Mouse (Mus musculus) kidney, embryonic 16.5 days (tissue): ENCODE data around the gene Klf11. TPM values are rescaled to one million over a fixed set of nuclear protein-coding genes. Genes with fewer than 3 reads are reported as not detected.

Source experiments
- ATAC-seq: fragments of 200-750 bp; cut with Nextera tagmentation; 2 replicates; pipeline ENCODE4 v1.8.0; 2017; ENCODE audit warnings: moderate TSS enrichment; ENCODE audit not compliant: low FRiP score, low TSS enrichment
- H3K27ac ChIP-seq: fragments of 300-500 bp; sonication (generic); 2 replicates; pipeline ENCODE4 v1.5.1; 2014; ENCODE audit warnings: low read length
- H3K27me3 ChIP-seq: fragments of 300-500 bp; sonication (generic); 2 replicates; pipeline ENCODE4 v1.6.1; 2014; ENCODE audit warnings: low read length, control low read depth, mixed read lengths; ENCODE audit not compliant: insufficient read depth
- H3K36me3 ChIP-seq: fragments of 300-500 bp; sonication (generic); 2 replicates; pipeline ENCODE4 v1.6.1; 2014; ENCODE audit warnings: low read length, control low read depth, mixed read lengths; ENCODE audit not compliant: insufficient read depth
- H3K4me1 ChIP-seq: fragments of 300-500 bp; sonication (generic); 2 replicates; pipeline ENCODE4 v1.6.1; 2014; ENCODE audit warnings: low read length, control low read depth, mixed read lengths; ENCODE audit not compliant: insufficient read depth
- H3K4me2 ChIP-seq: fragments of 300-500 bp; sonication (generic); replicated peaks from 2 replicates; pipeline ENCODE4 v1.6.1; 2014; ENCODE audit warnings: low read depth, low read length
- H3K4me3 ChIP-seq: fragments of 300-500 bp; sonication (generic); 2 replicates; pipeline ENCODE4 v1.5.1; 2014; ENCODE audit warnings: mild to moderate bottlenecking, low read length
- H3K9ac ChIP-seq: fragments of 300-500 bp; sonication (generic); replicated peaks from 2 replicates; pipeline ENCODE4 v1.6.1; 2014; ENCODE audit warnings: low read length
- H3K9me3 ChIP-seq: fragments of 300-500 bp; sonication (generic); 2 replicates; pipeline ENCODE4 v1.6.1; 2016; ENCODE audit warnings: low read length, control low read depth
- WGBS: fragments of 180-500 bp; shearing (Covaris S2); extraction: QIAGEN DNeasy Blood & Tissue Kit; methylation state at CpG from one replicate; pipeline ENCODE4 v1.1.7; 2014; 5-methylcytosine and 5-hydroxymethylcytosine counted together
- polyA plus RNA-seq: library from polyadenylated mRNA; unstranded; fragments of >200 nt; fragmentation: Nextera tagmentation; extraction: Ambion mirVana; gene quantifications from 2 replicates; pipeline ENCODE4 v1.2.1, GENCODE M21; 2015

Gene Klf11
- polyA plus RNA-seq, 1 experiment from 2014 or later, result 15.6 TPM

GRCm38 (mm10) chr12:24708824-24709218, 57.7 kb downstream of the Klf11 start:
- ATAC-seq, result no peak
- WGBS, result under 1% methylated on average over 17 of the region's 17 CpGs
- H3K27ac ChIP-seq, result peak overlapping the region; percentile 90

GRCm38 (mm10) chr12:24709409-24709808, 58.3 kb downstream of the Klf11 start:
- H3K4me2 ChIP-seq, result peak overlapping the region; percentile 76
- no peak for ATAC-seq
- WGBS, result 14% methylated on average over 6 of the region's 6 CpGs

More at GRCm38 (mm10) chr12:24708824-24709218, 57.7 kb downstream of the Klf11 start:
- H3K27me3 ChIP-seq, result no peaks in the 10 kb centered on the region
- H3K9me3 ChIP-seq, result no peaks in the 10 kb centered on the region
- peaks cover 37% of the 10 kb centered on the region for H3K4me1 ChIP-seq
- peak overlapping the region; percentile 76 for H3K4me2 ChIP-seq
- peak overlapping the region; percentile 89 for H3K9ac ChIP-seq
- H3K36me3 ChIP-seq, result peaks cover 26% of the 10 kb centered on the region
- peak overlapping the region; percentile 94 for H3K4me3 ChIP-seq

GRCm38 (mm10) chr12:24709831-24710508, 58.9 kb downstream of the Klf11 start:
- Histone ChIP-seq H3K27ac (peak overlapping the region; percentile 90), H3K36me3 (peaks cover 34% of the 10 kb centered on the region), H3K4me1 (peaks cover 37% of the 10 kb centered on the region), H3K9ac (peak overlapping the region; percentile 89), H3K4me2 (peak overlapping the region; percentile 76), H3K27me3 (no peaks in the 10 kb centered on the region), H3K4me3 (peak overlapping the region; percentile 94), H3K9me3 (no peaks in the 10 kb centered on the region)
- WGBS, result 32% methylated on average over 5 of the region's 5 CpGs
- ATAC-seq, result 0 out of 2 replicates have a peak, but pooled peaks have one; percentile 20

More at GRCm38 (mm10) chr12:24709409-24709808, 58.3 kb downstream of the Klf11 start:
- Histone ChIP-seq H3K36me3 (peaks cover 31% of the 10 kb centered on the region), H3K27me3 (no peaks in the 10 kb centered on the region), H3K4me3 (peak overlapping the region; percentile 94), H3K9me3 (no peaks in the 10 kb centered on the region), H3K4me1 (peaks cover 37% of the 10 kb centered on the region), H3K9ac (peak overlapping the region; percentile 89), H3K27ac (peak overlapping the region; percentile 90)

GRCm38 (mm10) chr12:24710672-24711071, 59.6 kb downstream of the Klf11 start:
- no peak for ATAC-seq
- Histone ChIP-seq H3K4me3 (peak overlapping the region; percentile 9; the same call in 1 of the 2 replicates), H3K27ac (no peak overlapping the region; the same call in 1 of the 2 replicates)

More at GRCm38 (mm10) chr12:24710672-24711071, 59.6 kb downstream of the Klf11 start:
- Histone ChIP-seq H3K9ac (0 out of 2 replicates have a peak overlapping the region, but pooled peaks have one; percentile 15), H3K27me3 (no peaks in the 10 kb centered on the region), H3K36me3 (peaks cover 34% of the 10 kb centered on the region), H3K4me2 (peak overlapping the region; percentile 76; the same call in 1 of the 2 replicates), H3K9me3 (no peaks in the 10 kb centered on the region), H3K4me1 (peaks cover 37% of the 10 kb centered on the region)
- 59% methylated on average over 5 of the region's 5 CpGs for WGBS

Other genes starting within 250 kb of the Klf11 start
- 32.1 and 32.8 TPM in 2 replicates for gene Taf1b, start 152.9 kb upstream of the Klf11 start, polyA plus RNA-seq
- gene Grhl1, start 79.0 kb upstream of the Klf11 start, polyA plus RNA-seq, result 2.8 TPM in 2 replicates
- 11.1 and 13.2 TPM in 2 replicates for gene Cys1, start 30.5 kb downstream of the Klf11 start, polyA plus RNA-seq
- gene Rrm2, start 57.0 kb downstream of the Klf11 start, polyA plus RNA-seq, result 215 and 225 TPM in 2 replicates
- gene Mboat2, start 179.6 kb downstream of the Klf11 start, polyA plus RNA-seq, result 44.7 and 44.9 TPM in 2 replicates